Mouse (Mus musculus) midbrain, embryonic 14.5 days (tissue): Measurements from ENCODE around the gene Tm4sf19. TPM values are rescaled to one million over a fixed set of nuclear protein-coding genes. Genes with fewer than 3 reads are reported as not detected.
"Not testable (repeated sequence)": the region's sequence is repeated elsewhere in the genome, so short reads cannot be mapped to it uniquely, and the experiment has no call there.

ENCODE experiments used
- ATAC-seq: fragments of 200-750 bp; cut with Nextera tagmentation; 2 replicates; pipeline ENCODE4 v1.8.0; 2017; ENCODE audit warnings: moderate number of reproducible peaks, moderate library complexity; ENCODE audit not compliant: low FRiP score, low TSS enrichment
- DNase-seq: peaks from one replicate; pipeline ENCODE4 v3.0.0-alpha.2; 2015
- H3K27ac ChIP-seq: fragments of 300-500 bp; sonication (generic); replicated peaks from 2 replicates; pipeline ENCODE4 v1.5.1; 2014; ENCODE audit warnings: mild to moderate bottlenecking, low read depth, low read length, moderate library complexity
- H3K27me3 ChIP-seq: fragments of 300-500 bp; sonication (generic); 2 replicates; pipeline ENCODE4 v1.6.1; 2014; ENCODE audit warnings: low read length, control low read depth, mixed read lengths; ENCODE audit not compliant: control insufficient read depth, insufficient read depth
- H3K36me3 ChIP-seq: fragments of 300-500 bp; sonication (generic); 2 replicates; pipeline ENCODE4 v1.6.1; 2014; ENCODE audit warnings: low read length, control low read depth; ENCODE audit not compliant: control insufficient read depth, insufficient read depth
- H3K4me1 ChIP-seq: fragments of 300-500 bp; sonication (generic); 2 replicates; pipeline ENCODE4 v1.6.1; 2014; ENCODE audit warnings: mild to moderate bottlenecking, antibody characterized with exemption, low read length, control low read depth; ENCODE audit not compliant: control insufficient read depth, insufficient read depth
- H3K4me2 ChIP-seq: fragments of 300-500 bp; sonication (generic); 2 replicates; pipeline ENCODE4 v1.6.1; 2014; ENCODE audit warnings: mild to moderate bottlenecking, low read length, moderate library complexity
- H3K4me3 ChIP-seq: fragments of 300-500 bp; sonication (generic); replicated peaks from 2 replicates; pipeline ENCODE4 v1.5.1; 2014; ENCODE audit warnings: low read depth, low read length
- H3K9ac ChIP-seq: fragments of 300-500 bp; sonication (generic); replicated peaks from 2 replicates; pipeline ENCODE4 v1.6.1; 2014; ENCODE audit warnings: mild to moderate bottlenecking, low read length, moderate library complexity
- H3K9me3 ChIP-seq: fragments of 300-500 bp; sonication (generic); 2 replicates; pipeline ENCODE4 v1.6.1; 2016; ENCODE audit warnings: low read length, control low read depth, mixed read lengths; ENCODE audit not compliant: control insufficient read depth
- WGBS: fragments of 180-500 bp; shearing (Covaris S2); extraction: QIAGEN DNeasy Blood & Tissue Kit; methylation state at CpG from one replicate; pipeline ENCODE4 v1.1.7; 2014; 5-methylcytosine and 5-hydroxymethylcytosine counted together
- polyA plus RNA-seq: library from polyadenylated mRNA; unstranded; fragments of >200 nt; fragmentation: Nextera tagmentation; extraction: Ambion mirVana; gene quantifications from 2 replicates; pipeline ENCODE4 v1.2.1, GENCODE M21; 2014

Gene Tm4sf19
- polyA plus RNA-seq, 1 experiment from 2014 or later = not detected

DNA sequence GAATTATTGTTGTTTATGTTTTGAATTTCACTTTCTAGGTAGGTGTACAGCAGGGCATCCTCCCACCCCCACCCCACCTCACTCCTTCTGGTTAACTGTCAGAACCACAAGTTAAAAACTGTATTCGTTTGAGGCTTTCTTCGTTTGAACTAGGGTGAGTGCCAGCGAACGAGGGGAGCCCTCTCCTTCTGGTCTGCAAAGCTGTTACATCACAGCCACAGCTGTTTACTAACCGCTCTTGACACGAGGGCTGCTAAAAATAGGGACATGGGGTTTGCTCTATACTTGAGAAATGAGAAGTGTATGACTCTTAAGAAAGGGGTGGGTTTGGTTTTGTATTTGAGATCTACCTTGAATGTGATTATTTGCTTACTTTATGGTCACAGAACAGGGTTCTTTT is 33.8 kb downstream of the Tm4sf19 start:
- WGBS = 73% methylated on average over 6 of the region's 6 CpGs
- Histone ChIP-seq H3K36me3 (no peaks in the 10 kb centered on the region), H3K4me1 (peaks cover 8% of the 10 kb centered on the region; the same call in 1 of the 2 replicates), H3K27me3 (no peaks in the 10 kb centered on the region), H3K9ac (no peak overlapping the region), H3K9me3 (no peaks in the 10 kb centered on the region), H3K27ac (no peak overlapping the region), H3K4me2 (no peak overlapping the region), H3K4me3 (no peak overlapping the region)
- no peak for ATAC-seq
- DNase-seq = no peak

DNA sequence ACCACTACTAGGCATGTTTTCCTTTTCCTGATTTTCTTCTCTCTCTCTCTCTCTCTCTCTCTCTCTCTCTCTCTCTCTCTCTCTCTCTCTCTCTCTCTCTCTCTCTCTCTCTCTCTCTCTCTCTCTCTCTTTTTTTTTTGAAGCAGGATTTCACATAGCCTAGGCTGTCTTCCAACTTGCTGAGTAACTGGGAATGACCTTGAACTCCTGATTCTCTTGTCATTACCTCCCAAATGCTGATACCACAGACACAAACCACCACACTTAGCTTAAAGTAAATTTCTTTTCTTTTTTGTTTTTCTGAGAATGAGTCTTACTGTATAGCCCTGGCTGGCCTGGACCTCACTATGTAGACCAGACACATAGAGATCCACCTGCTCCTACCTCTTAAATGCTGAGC is 34.4 kb downstream of the Tm4sf19 start:
- Histone ChIP-seq H3K9ac (no peak overlapping the region), H3K9me3 (no peaks in the 10 kb centered on the region), H3K27ac (no peak overlapping the region), H3K4me3 (no peak overlapping the region), H3K27me3 (no peaks in the 10 kb centered on the region), H3K4me1 (peaks cover 8% of the 10 kb centered on the region; the same call in 1 of the 2 replicates), H3K36me3 (no peaks in the 10 kb centered on the region), H3K4me2 (no peak overlapping the region)
- no peak for ATAC-seq
- no peak for DNase-seq

DNA sequence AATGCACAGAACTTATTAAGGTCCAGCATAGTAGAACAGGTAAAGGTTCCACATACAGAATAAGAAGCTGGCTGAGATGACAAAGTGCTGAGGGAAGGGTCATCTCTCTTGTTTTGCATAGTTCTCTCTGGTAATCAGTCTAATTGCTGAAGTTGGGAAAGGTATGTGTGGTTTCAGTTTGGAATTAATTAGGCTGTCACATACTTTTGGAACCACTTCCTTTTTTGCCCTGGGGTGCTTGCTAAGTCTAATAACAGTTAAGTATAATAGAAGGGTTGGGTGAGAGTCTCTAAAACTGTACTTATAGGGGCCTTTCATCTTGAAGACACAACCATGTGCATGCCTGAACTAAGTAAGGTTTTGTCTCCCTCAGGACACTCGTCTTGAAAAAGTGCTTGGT is 36.4 kb downstream of the Tm4sf19 start:
- Histone ChIP-seq H3K27me3 (no peaks in the 10 kb centered on the region), H3K27ac (no peak overlapping the region), H3K9ac (no peak overlapping the region), H3K4me3 (no peak overlapping the region), H3K36me3 (0 out of 2 replicates have a peak, but pooled peaks cover 2% of the 10 kb centered on the region), H3K4me2 (no peak overlapping the region), H3K4me1 (peaks cover 4% of the 10 kb centered on the region; the same call in 1 of the 2 replicates), H3K9me3 (no peaks in the 10 kb centered on the region)
- DNase-seq (no peak), ATAC-seq (no peak)
- WGBS = 87% methylated on average over 1 of the region's 1 CpGs

DNA sequence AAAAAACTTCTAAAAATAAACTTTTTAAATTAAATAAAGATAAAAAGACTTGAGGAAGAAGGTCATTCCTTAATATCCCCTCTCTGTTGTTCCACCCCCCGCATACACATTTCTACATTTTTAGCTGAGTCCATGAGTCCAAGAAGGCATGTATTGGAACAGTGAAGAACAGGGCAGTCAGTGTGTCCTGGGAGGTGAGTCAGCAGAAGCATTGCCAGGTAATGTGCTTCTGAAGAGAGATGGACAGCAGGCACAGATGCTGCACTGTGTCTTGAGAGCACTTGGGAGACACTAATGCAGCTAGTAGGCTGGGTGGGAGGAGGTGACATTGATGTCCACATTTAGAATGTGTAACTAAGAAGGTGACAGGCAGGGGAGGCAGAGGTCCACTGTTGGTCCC is 37.0 kb downstream of the Tm4sf19 start:
- H3K4me1 ChIP-seq = no peaks in the 10 kb centered on the region
- WGBS = 98% methylated on average over 1 of the region's 1 CpGs
- no peak overlapping the region for H3K4me3 ChIP-seq
- H3K27ac ChIP-seq = no peak overlapping the region
- no peaks in the 10 kb centered on the region for H3K27me3 ChIP-seq
- DNase-seq (no peak), ATAC-seq (no peak)
- H3K9me3 ChIP-seq = no peaks in the 10 kb centered on the region
- H3K4me2 ChIP-seq = no peak overlapping the region
- no peak overlapping the region for H3K9ac ChIP-seq
- 0 out of 2 replicates have a peak, but pooled peaks cover 2% of the 10 kb centered on the region for H3K36me3 ChIP-seq

DNA sequence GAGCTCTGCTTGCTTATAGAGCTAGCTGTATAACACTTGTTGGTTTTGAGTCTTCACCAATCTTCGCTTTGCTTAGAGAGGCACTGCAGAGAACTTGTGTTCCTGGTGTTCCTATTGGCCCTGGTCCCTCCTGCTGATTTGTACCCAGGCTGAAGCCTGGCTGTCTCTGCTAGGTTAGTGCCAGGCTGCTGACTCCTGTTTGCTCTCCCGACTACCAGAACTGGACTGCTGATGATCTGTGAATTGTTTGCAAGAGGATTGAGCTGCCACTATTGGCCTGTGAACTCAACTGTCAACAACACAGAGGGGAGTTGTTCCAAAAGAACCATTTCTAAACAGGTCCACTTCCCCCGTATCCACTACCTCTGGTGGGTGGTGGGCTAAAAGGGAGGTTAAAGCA is 41.1 kb downstream of the Tm4sf19 start:
- H3K4me3 ChIP-seq = no peak overlapping the region
- 0 out of 2 replicates have a peak, but pooled peaks cover 2% of the 10 kb centered on the region for H3K36me3 ChIP-seq
- 94% methylated on average over 3 of the region's 3 CpGs for WGBS
- no peak overlapping the region for H3K9ac ChIP-seq
- no peak for DNase-seq
- H3K4me1 ChIP-seq = no peaks in the 10 kb centered on the region
- H3K27me3 ChIP-seq = no peaks in the 10 kb centered on the region
- H3K9me3 ChIP-seq = no peaks in the 10 kb centered on the region
- no peak overlapping the region for H3K4me2 ChIP-seq
- no peak overlapping the region for H3K27ac ChIP-seq
- ATAC-seq = no peak

DNA sequence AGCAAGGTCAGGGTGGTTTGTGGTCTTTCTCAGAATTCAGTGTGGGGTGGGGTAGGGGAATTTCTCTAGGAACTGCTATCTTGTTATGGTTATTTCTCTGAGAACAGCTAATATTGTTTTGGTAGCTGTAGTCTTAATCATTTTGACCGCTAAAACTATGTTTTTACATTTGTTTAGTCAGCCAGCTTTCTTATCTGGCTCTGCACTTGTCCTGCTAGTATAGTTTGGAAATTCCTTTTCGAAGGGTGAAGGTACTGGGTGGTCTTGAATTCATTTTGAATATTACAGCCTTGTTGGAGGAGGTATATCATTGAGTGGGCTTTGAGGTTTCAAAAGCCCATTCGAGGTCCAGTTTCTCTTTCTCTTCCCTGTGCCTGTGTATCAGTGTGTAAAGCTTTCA is 44.3 kb downstream of the Tm4sf19 start:
- WGBS = 92% methylated on average over 3 of the region's 3 CpGs
- ATAC-seq = not testable (repeated sequence)

DNA sequence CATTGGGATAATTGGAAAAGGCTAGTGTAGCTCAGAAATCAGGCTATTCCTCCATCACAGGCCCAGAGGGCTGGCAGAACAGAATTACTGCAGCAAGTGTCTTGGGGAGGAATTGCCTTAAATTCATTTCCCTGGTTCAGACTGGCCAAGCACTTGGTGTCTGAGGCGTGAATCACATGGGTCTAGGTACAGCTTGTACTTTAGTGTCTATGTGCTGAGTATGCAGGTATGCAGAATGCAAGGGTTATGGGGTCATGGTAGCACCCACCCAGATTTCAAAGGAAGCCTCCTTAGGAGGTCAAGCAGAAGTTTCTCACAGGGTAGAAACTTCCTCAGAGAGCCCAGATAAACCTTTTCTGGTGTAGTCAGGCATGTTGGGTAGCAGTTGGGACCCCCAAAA is 45.3 kb downstream of the Tm4sf19 start:
- no peaks in the 10 kb centered on the region for H3K27me3 ChIP-seq

More for the DNA sequence above, 44.3 kb downstream of the Tm4sf19 start:
- not testable (repeated sequence) for H3K9me3 ChIP-seq, H3K27me3 ChIP-seq, H3K4me3 ChIP-seq, H3K4me1 ChIP-seq, H3K27ac ChIP-seq, DNase-seq, H3K4me2 ChIP-seq, H3K36me3 ChIP-seq, H3K9ac ChIP-seq

DNA sequence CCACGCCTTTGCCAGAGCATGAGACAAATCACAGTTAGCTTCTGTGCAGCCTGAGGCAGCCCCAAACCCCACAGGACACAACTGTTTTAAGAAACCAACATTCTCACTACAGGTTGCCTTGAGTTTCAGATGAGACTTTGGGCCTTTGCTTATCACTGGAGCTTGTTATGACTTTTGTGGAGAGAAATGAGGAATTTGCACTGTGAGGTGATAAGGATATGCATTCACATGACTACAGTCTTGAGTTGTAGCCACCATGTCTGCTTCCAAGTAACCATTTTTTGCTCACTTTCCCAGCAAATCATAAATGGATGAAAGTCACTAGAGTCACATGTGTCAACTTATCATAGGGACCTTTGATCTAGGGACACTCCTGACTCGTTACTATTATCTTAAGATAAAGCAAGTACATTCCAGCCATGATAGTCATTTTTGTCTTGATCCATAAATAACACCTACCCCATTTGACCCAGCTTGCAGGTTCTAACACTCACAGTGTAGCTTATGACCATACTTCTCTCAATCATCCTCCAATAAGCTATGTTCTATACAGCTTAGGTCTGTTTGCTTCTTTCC is 46.3 kb downstream of the Tm4sf19 start:
- no peak for ATAC-seq
- H3K9ac ChIP-seq = no peak overlapping the region

More for the DNA sequence above, 45.3 kb downstream of the Tm4sf19 start:
- no peak for ATAC-seq
- Histone ChIP-seq H3K9me3 (no peaks in the 10 kb centered on the region), H3K4me3 (no peak overlapping the region), H3K4me1 (no peaks in the 10 kb centered on the region), H3K9ac (no peak overlapping the region), H3K36me3 (no peaks in the 10 kb centered on the region), H3K4me2 (no peak overlapping the region), H3K27ac (no peak overlapping the region)
- WGBS = 95% methylated on average over 1 of the region's 1 CpGs
- no peak for DNase-seq

DNA sequence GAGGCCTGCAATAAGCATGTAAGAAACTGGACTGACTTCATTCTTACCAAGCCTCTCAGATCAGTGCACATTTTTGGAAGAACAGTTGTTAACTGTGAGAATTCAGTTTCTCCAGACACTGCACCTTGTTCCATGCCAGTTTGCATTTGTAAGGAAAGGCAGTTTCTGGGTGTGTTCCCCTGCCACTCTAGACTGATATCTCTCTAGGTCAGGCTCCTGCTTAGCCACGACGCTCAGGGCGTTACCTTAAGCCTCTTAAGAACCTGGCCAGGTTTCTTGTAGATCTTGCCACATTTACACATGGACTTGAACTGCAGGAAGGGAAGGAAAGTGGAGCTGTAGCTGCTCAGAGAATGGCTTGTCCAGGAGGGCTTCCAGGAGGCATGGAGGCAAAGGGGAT is 49.4 kb downstream of the Tm4sf19 start:
- H3K9ac ChIP-seq = no peak overlapping the region
- no peaks in the 10 kb centered on the region for H3K9me3 ChIP-seq
- H3K4me2 ChIP-seq = no peak overlapping the region
- H3K27ac ChIP-seq = no peak overlapping the region
- H3K36me3 ChIP-seq = peaks cover 26% of the 10 kb centered on the region
- DNase-seq = no peak
- H3K4me3 ChIP-seq = no peak overlapping the region
- WGBS = 90% methylated on average over 3 of the region's 3 CpGs
- ATAC-seq = no peak
- no peaks in the 10 kb centered on the region for H3K4me1 ChIP-seq
- H3K27me3 ChIP-seq = no peaks in the 10 kb centered on the region

More for the DNA sequence above, 46.3 kb downstream of the Tm4sf19 start:
- no peak for DNase-seq
- Histone ChIP-seq H3K4me2 (no peak overlapping the region), H3K36me3 (peaks cover under 1% of the 10 kb centered on the region), H3K4me3 (no peak overlapping the region), H3K27ac (no peak overlapping the region), H3K9me3 (no peaks in the 10 kb centered on the region), H3K4me1 (no peaks in the 10 kb centered on the region), H3K27me3 (no peaks in the 10 kb centered on the region)
- WGBS = 88% methylated on average over 2 of the region's 2 CpGs
